Mouse (Mus musculus) stomach, postnatal 0 days (tissue): ENCODE measurements at regions not wholly inside any gene's neighbourhood (a gene's known extent, or its start where the extent isn't known, plus 50 kb on each side); places are given as distances from the start of the nearest gene placed in this dataset.

Source experiments
- CTCF ChIP-seq: IDR thresholded peaks from 2 replicates; pipeline ENCODE4 v1.5.1; 2016; ENCODE audit warnings: antibody characterized with exemption, low read depth, mild to moderate bottlenecking, moderate library complexity
- EP300 ChIP-seq: optimal IDR thresholded peaks from 2 replicates; pipeline ENCODE3; 2016; ENCODE audit warnings: antibody characterized with exemption

- no peak for TF ChIP-seq CTCF
- no peak for TF ChIP-seq EP300
Measured at GRCm38 (mm10) chr1:35106665-35107064, 256.9 kb downstream of the Plekhb2 start.
